Mouse (Mus musculus) heart, adult 2 months (tissue): ENCODE measurements around the gene Sorcs2.

ENCODE experiments used
- CTCF ChIP-seq: fragments of 200-600 bp; IDR thresholded peaks from 2 replicates; pipeline ENCODE4 v1.8.1; 2022; ENCODE audit warnings: antibody characterized with exemption, mild to moderate bottlenecking, moderate library complexity
- EP300 ChIP-seq: fragments of 200-500 bp; IDR thresholded peaks from 2 replicates; pipeline ENCODE4 v1.6.1; 2011; ENCODE audit warnings: low read depth, low read length, control low read depth; ENCODE audit not compliant: insufficient read depth
- POLR2A ChIP-seq: fragments of 200-500 bp; IDR thresholded peaks from 2 replicates; pipeline ENCODE4 v1.6.1; 2011; ENCODE audit warnings: mild to moderate bottlenecking, low read depth, low read length, control low read depth; ENCODE audit not compliant: insufficient read depth

GRCm38 (mm10) chr5:36022361-36022760 is 375.6 kb downstream of the Sorcs2 start:
- TF ChIP-seq CTCF (no peak), EP300 (no peak), POLR2A (no peak)
